Mouse (Mus musculus) kidney, postnatal 36 days (tissue): Measurements from ENCODE around the gene Vmn2r103.

Source experiments
- DNase-seq, 2 experiments: peaks; one replicate each; pipeline ENCODE4 v3.0.0; 2021 to 2022; ENCODE audit warnings: mixed read lengths in 2 of 2

Vmn2r103 gene

DNA sequence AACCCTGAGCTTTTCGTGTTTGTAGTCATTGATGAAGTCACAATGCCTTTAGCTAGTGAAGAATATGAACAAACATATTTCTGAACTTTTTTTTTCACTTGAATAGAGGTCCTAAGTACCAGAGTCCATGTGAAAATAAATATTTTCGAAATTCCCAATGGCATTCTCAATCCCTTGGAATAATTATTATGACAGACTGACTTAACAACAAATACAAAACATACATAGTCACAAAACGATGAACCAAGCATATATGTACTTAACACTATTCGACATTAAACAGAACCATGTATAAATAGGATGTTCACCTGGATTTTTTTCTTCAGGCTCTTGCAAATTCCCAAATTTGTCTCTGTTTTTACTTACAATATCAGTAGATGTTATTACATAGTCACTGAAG is at the start of gene Vmn2r103:
Vmn2r103 (plus strand) TSS at position 301 of the 400 bp plus-strand sequence.
- no peak for DNase-seq

- no peak for DNase-seq
Observed at GRCm38 (mm10) chr17:19778994-19779393, 5.8 kb downstream of the Vmn2r103 start.

DNA sequence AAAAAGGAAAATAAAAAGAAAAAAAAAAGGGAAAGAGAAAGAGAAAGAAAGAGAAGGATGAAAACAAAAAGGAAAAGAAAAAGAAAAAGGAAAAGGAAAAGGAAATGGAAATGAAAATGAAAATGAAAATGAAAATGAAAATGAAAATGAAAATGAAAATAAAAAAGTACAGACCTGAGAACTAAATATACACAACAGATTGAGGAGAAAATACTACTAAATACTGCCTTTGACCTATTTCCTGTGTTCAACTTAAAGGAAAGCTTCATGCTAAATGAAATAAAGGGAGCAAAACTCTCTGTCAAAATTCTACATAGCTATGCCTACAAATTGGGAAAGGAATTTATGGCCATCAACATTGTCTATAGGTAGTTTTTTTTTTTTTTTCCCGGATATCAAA is 16.1 kb downstream of the Vmn2r103 start:
- no peak for DNase-seq
